Mouse (Mus musculus) stomach, embryonic 15.5 days (tissue): ENCODE results near the gene Rfx7. TPM values are rescaled to one million over a fixed set of nuclear protein-coding genes. Genes with fewer than 3 reads are reported as not detected.
"Not testable (repeated sequence)": the region's sequence is repeated elsewhere in the genome, so short reads cannot be mapped to it uniquely, and the experiment has no call there.

Experiments
- ATAC-seq: fragments of 200-750 bp; cut with Nextera tagmentation; 2 replicates; pipeline ENCODE4 v1.8.0; 2017; ENCODE audit warnings: low read depth, moderate number of reproducible peaks, moderate TSS enrichment; ENCODE audit not compliant: insufficient read depth, low FRiP score
- H3K27ac ChIP-seq: fragments of 300-500 bp; sonication (generic); 2 replicates; pipeline ENCODE4 v1.5.1; 2015; ENCODE audit warnings: mild to moderate bottlenecking, inconsistent platforms
- H3K27me3 ChIP-seq: fragments of 300-500 bp; sonication (generic); replicated peaks from 2 replicates; pipeline ENCODE4 v1.6.1; 2015; ENCODE audit warnings: inconsistent platforms
- H3K36me3 ChIP-seq: fragments of 300-500 bp; sonication (generic); 2 replicates; pipeline ENCODE4 v1.6.1; 2015; ENCODE audit warnings: inconsistent platforms
- H3K4me1 ChIP-seq: fragments of 300-500 bp; sonication (generic); 2 replicates; pipeline ENCODE4 v1.6.1; 2015; ENCODE audit warnings: inconsistent platforms
- H3K4me2 ChIP-seq: fragments of 300-500 bp; sonication (generic); 2 replicates; pipeline ENCODE4 v1.6.1; 2015; ENCODE audit warnings: mild to moderate bottlenecking, inconsistent platforms
- H3K4me3 ChIP-seq: fragments of 300-500 bp; sonication (generic); replicated peaks from 2 replicates; pipeline ENCODE4 v1.5.1; 2015; ENCODE audit warnings: inconsistent platforms
- H3K9ac ChIP-seq: fragments of 300-500 bp; sonication (generic); 2 replicates; pipeline ENCODE4 v1.6.1; 2015; ENCODE audit warnings: inconsistent platforms
- H3K9me3 ChIP-seq: fragments of 300-500 bp; sonication (generic); 2 replicates; pipeline ENCODE4 v1.6.1; 2016; ENCODE audit warnings: inconsistent platforms
- WGBS: fragments of 180-500 bp; shearing (Covaris S2); methylation state at CpG from one replicate; pipeline ENCODE4 v1.1.7; 2015; 5-methylcytosine and 5-hydroxymethylcytosine counted together
- polyA plus RNA-seq: library from polyadenylated mRNA; unstranded; fragments of >200 nt; fragmentation: Nextera tagmentation; extraction: Ambion mirVana; gene quantifications from 2 replicates; pipeline ENCODE4 v1.2.1, GENCODE M21; 2015

Gene Rfx7
- polyA plus RNA-seq, 1 experiment from 2014 or later, result 10.6 TPM

GRCm38 (mm10) chr9:72660911-72661310 lies 128.9 kb downstream of the Rfx7 start:
- H3K4me1 ChIP-seq, result peaks cover 22% of the 10 kb centered on the region
- H3K27me3 ChIP-seq, result no peaks in the 10 kb centered on the region
- H3K27ac ChIP-seq, result peak overlapping the region; percentile 77
- H3K4me3 ChIP-seq, result no peak overlapping the region
- ATAC-seq, result no peak
- no peak overlapping the region for H3K9ac ChIP-seq
- 0 out of 2 replicates have a peak, but pooled peaks cover 4% of the 10 kb centered on the region for H3K36me3 ChIP-seq
- 30% methylated on average over 1 of the region's 1 CpGs for WGBS
- no peaks in the 10 kb centered on the region for H3K9me3 ChIP-seq
- H3K4me2 ChIP-seq, result peak overlapping the region; percentile 81; the same call in 1 of the 2 replicates

GRCm38 (mm10) chr9:72661561-72661894 lies 129.5 kb downstream of the Rfx7 start:
- Histone ChIP-seq H3K9me3 (no peaks in the 10 kb centered on the region), H3K36me3 (0 out of 2 replicates have a peak, but pooled peaks cover 4% of the 10 kb centered on the region), H3K27me3 (no peaks in the 10 kb centered on the region), H3K4me3 (peak overlapping the region; percentile 88), H3K4me1 (peaks cover 22% of the 10 kb centered on the region), H3K27ac (peak overlapping the region; percentile 98), H3K4me2 (peak overlapping the region; percentile 81), H3K9ac (peak overlapping the region; percentile 62)
- WGBS, result 1% methylated on average over 13 of the region's 13 CpGs
- ATAC-seq, result no peak

GRCm38 (mm10) chr9:72661895-72662661 lies 130.0 kb downstream of the Rfx7 start, which contains the start of gene Nedd4:
Nedd4 (plus strand) TSS chr9:72662346.
- Histone ChIP-seq H3K4me1 (peaks cover 27% of the 10 kb centered on the region), H3K9me3 (no peaks in the 10 kb centered on the region), H3K27ac (peak within 1 kb of the TSS; percentile 98), H3K27me3 (no peaks in the 10 kb centered on the region), H3K4me2 (peak within 1 kb of the TSS; percentile 81), H3K4me3 (peak within 1 kb of the TSS; percentile 88), H3K9ac (peak within 1 kb of the TSS; percentile 95), H3K36me3 (0 out of 2 replicates have a peak, but pooled peaks cover 9% of the 10 kb centered on the region)
- ATAC-seq, result peak; percentile 92
- WGBS, result under 1% methylated on average over 80 of the region's 83 CpGs

- peak overlapping the region; percentile 98 for H3K27ac ChIP-seq
- ATAC-seq, result peak; percentile 72
- peak overlapping the region; percentile 88 for H3K4me3 ChIP-seq
- under 1% methylated on average over 53 of the region's 55 CpGs for WGBS
- H3K9ac ChIP-seq, result peak overlapping the region; percentile 95
- H3K36me3 ChIP-seq, result 0 out of 2 replicates have a peak, but pooled peaks cover 13% of the 10 kb centered on the region
- H3K27me3 ChIP-seq, result no peaks in the 10 kb centered on the region
- H3K4me1 ChIP-seq, result peaks cover 31% of the 10 kb centered on the region
- H3K4me2 ChIP-seq, result peak overlapping the region; percentile 81
- H3K9me3 ChIP-seq, result no peaks in the 10 kb centered on the region
Observed at GRCm38 (mm10) chr9:72662691-72663533, 130.9 kb downstream of the Rfx7 start.

- Histone ChIP-seq H3K9me3 (no peaks in the 10 kb centered on the region), H3K4me1 (peaks cover 31% of the 10 kb centered on the region), H3K27ac (peak overlapping the region; percentile 98), H3K4me3 (peak overlapping the region; percentile 88), H3K36me3 (0 out of 2 replicates have a peak, but pooled peaks cover 13% of the 10 kb centered on the region), H3K4me2 (peak overlapping the region; percentile 81), H3K27me3 (no peaks in the 10 kb centered on the region), H3K9ac (peak overlapping the region; percentile 95)
- 4% methylated on average over 10 of the region's 10 CpGs for WGBS
- ATAC-seq, result no peak
Observed at GRCm38 (mm10) chr9:72663534-72663918, 131.5 kb downstream of the Rfx7 start.

GRCm38 (mm10) chr9:72664409-72665351 lies 132.6 kb downstream of the Rfx7 start:
- Histone ChIP-seq H3K27ac (peak overlapping the region; percentile 98), H3K4me2 (peak overlapping the region; percentile 81), H3K9ac (0 out of 2 replicates have a peak overlapping the region, but pooled peaks have one; percentile 31), H3K4me3 (peak overlapping the region; percentile 88), H3K9me3 (no peaks in the 10 kb centered on the region), H3K36me3 (peaks cover 19% of the 10 kb centered on the region; the same call in 1 of the 2 replicates), H3K4me1 (peaks cover 37% of the 10 kb centered on the region), H3K27me3 (no peaks in the 10 kb centered on the region)
- WGBS, result 29% methylated on average over 12 of the region's 12 CpGs
- ATAC-seq, result no peak

- Histone ChIP-seq H3K9ac (no peak overlapping the region), H3K4me1 (peaks cover 37% of the 10 kb centered on the region), H3K36me3 (peaks cover 25% of the 10 kb centered on the region; the same call in 1 of the 2 replicates), H3K27ac (no peak overlapping the region), H3K27me3 (no peaks in the 10 kb centered on the region), H3K4me3 (peak overlapping the region; percentile 88), H3K9me3 (no peaks in the 10 kb centered on the region), H3K4me2 (peak overlapping the region; percentile 81)
- no peak for ATAC-seq
- 34% methylated on average over 7 of the region's 7 CpGs for WGBS
Observed at GRCm38 (mm10) chr9:72665517-72665916, 133.5 kb downstream of the Rfx7 start.

GRCm38 (mm10) chr9:72666352-72667021 lies 134.4 kb downstream of the Rfx7 start:
- ATAC-seq, H3K9ac ChIP-seq, H3K27me3 ChIP-seq, H3K4me2 ChIP-seq, H3K27ac ChIP-seq, H3K9me3 ChIP-seq, H3K4me3 ChIP-seq: not testable (repeated sequence)
- peaks cover 37% of the 10 kb centered on the region for H3K4me1 ChIP-seq
- 79% methylated on average over 8 of the region's 8 CpGs for WGBS
- H3K36me3 ChIP-seq, result peaks cover 29% of the 10 kb centered on the region

- 67% methylated on average over 3 of the region's 3 CpGs for WGBS
- H3K27ac ChIP-seq, result no peak overlapping the region
- H3K27me3 ChIP-seq, result no peaks in the 10 kb centered on the region
- H3K4me1 ChIP-seq, result peaks cover 37% of the 10 kb centered on the region
- H3K4me2 ChIP-seq, result no peak overlapping the region
- no peak for ATAC-seq
- no peaks in the 10 kb centered on the region for H3K9me3 ChIP-seq
- no peak overlapping the region for H3K9ac ChIP-seq
- no peak overlapping the region for H3K4me3 ChIP-seq
- peaks cover 34% of the 10 kb centered on the region for H3K36me3 ChIP-seq
Observed at GRCm38 (mm10) chr9:72667126-72667525, 135.1 kb downstream of the Rfx7 start.

GRCm38 (mm10) chr9:72669383-72669782 lies 137.3 kb downstream of the Rfx7 start:
- Histone ChIP-seq H3K4me3 (no peak overlapping the region), H3K9ac (no peak overlapping the region), H3K36me3 (peaks cover 50% of the 10 kb centered on the region), H3K27me3 (no peaks in the 10 kb centered on the region), H3K27ac (no peak overlapping the region), H3K4me2 (no peak overlapping the region), H3K4me1 (peaks cover 29% of the 10 kb centered on the region), H3K9me3 (no peaks in the 10 kb centered on the region)
- no peak for ATAC-seq
- 84% methylated on average over 7 of the region's 7 CpGs for WGBS
